Mouse (Mus musculus) thymus, adult 2 months (tissue): ENCODE data around the gene Mphosph10.

Experiments used
- CTCF ChIP-seq: fragments of 200-500 bp; IDR thresholded peaks from 2 replicates; pipeline ENCODE4 v1.5.1; 2012; ENCODE audit warnings: mild to moderate bottlenecking, control low read depth, low read length, moderate library complexity, borderline replicate concordance; ENCODE audit not compliant: control insufficient read depth, poor library complexity, insufficient read depth; ENCODE audit errors: extremely low read depth
- POLR2A ChIP-seq: fragments of 200-500 bp; IDR thresholded peaks from 2 replicates; pipeline ENCODE4 v1.6.1; 2012; ENCODE audit warnings: mild to moderate bottlenecking, low read length, control low read depth, moderate library complexity; ENCODE audit not compliant: control insufficient read depth, poor library complexity, insufficient read depth; ENCODE audit errors: extremely low read depth

GRCm38 (mm10) chr7:64440519-64440918 is 48.5 kb upstream of the Mphosph10 start:
- TF ChIP-seq CTCF = no peak
- no peak for TF ChIP-seq POLR2A
